Mouse (Mus musculus) liver, embryonic 12.5 days (tissue): Measurements from ENCODE around the gene 1810055G02Rik. TPM values are rescaled to one million over a fixed set of nuclear protein-coding genes. Genes with fewer than 3 reads are reported as not detected.
A peak's percentile ranks its signal among the peaks of the same experiment; 100 is the strongest.

Source experiments
- ATAC-seq: fragments of 200-750 bp; cut with Nextera tagmentation; 2 replicates; pipeline ENCODE4 v1.8.0; 2017; ENCODE audit warnings: moderate number of reproducible peaks, mild to moderate bottlenecking, moderate library complexity
- H3K27ac ChIP-seq: fragments of 300-500 bp; sonication (generic); 2 replicates; pipeline ENCODE4 v1.5.1; 2016; ENCODE audit warnings: mild to moderate bottlenecking
- H3K27me3 ChIP-seq: fragments of 300-500 bp; sonication (generic); replicated peaks from 2 replicates; pipeline ENCODE4 v1.6.1; 2016; ENCODE audit warnings: mild to moderate bottlenecking, moderate library complexity
- H3K36me3 ChIP-seq: fragments of 300-500 bp; sonication (generic); 2 replicates; pipeline ENCODE4 v1.6.1; 2016; ENCODE audit warnings: mild to moderate bottlenecking, moderate library complexity
- H3K4me1 ChIP-seq: fragments of 300-500 bp; sonication (generic); 2 replicates; pipeline ENCODE4 v1.6.1; 2016
- H3K4me2 ChIP-seq: fragments of 300-500 bp; sonication (generic); 2 replicates; pipeline ENCODE4 v1.6.1; 2016; ENCODE audit warnings: mild to moderate bottlenecking, moderate library complexity
- H3K4me3 ChIP-seq: fragments of 300-500 bp; sonication (generic); 2 replicates; pipeline ENCODE4 v1.5.1; 2016; ENCODE audit warnings: mild to moderate bottlenecking, moderate library complexity
- H3K9ac ChIP-seq: fragments of 300-500 bp; sonication (generic); 2 replicates; pipeline ENCODE4 v1.6.1; 2016; ENCODE audit warnings: mild to moderate bottlenecking, moderate library complexity
- H3K9me3 ChIP-seq: fragments of 300-500 bp; sonication (generic); replicated peaks from 2 replicates; pipeline ENCODE4 v1.6.1; 2016; ENCODE audit warnings: mild to moderate bottlenecking, moderate library complexity
- WGBS: fragments of 180-500 bp; shearing (Covaris S2); methylation state at CpG from one replicate; pipeline ENCODE4 v1.1.7; 2016; ENCODE audit not compliant: insufficient replicate concordance; 5-methylcytosine and 5-hydroxymethylcytosine counted together
- polyA plus RNA-seq: library from polyadenylated mRNA; unstranded; fragments of >200 nt; fragmentation: Nextera tagmentation; extraction: Ambion mirVana; gene quantifications from 2 replicates; pipeline ENCODE4 v1.2.1, GENCODE M21; 2016

Gene 1810055G02Rik
- polyA plus RNA-seq, 1 experiment from 2014 or later = 16.5 TPM

- Histone ChIP-seq H3K9me3 (no peaks in the 10 kb centered on the region), H3K4me2 (no peak overlapping the region), H3K36me3 (no peaks in the 10 kb centered on the region), H3K27ac (no peak overlapping the region), H3K4me3 (no peak overlapping the region), H3K27me3 (no peaks in the 10 kb centered on the region), H3K9ac (no peak overlapping the region), H3K4me1 (peaks cover 2% of the 10 kb centered on the region; the same call in 1 of the 2 replicates)
- ATAC-seq = no peak
- WGBS = 71% methylated on average over 7 of the region's 7 CpGs
Measured at GRCm38 (mm10) chr19:3698035-3698434, 10.1 kb upstream of the 1810055G02Rik start.

GRCm38 (mm10) chr19:3699508-3700438 is 8.3 kb upstream of the 1810055G02Rik start:
- Histone ChIP-seq H3K9ac (no peak overlapping the region), H3K4me1 (peaks cover 2% of the 10 kb centered on the region; the same call in 1 of the 2 replicates), H3K27me3 (no peaks in the 10 kb centered on the region), H3K4me3 (no peak overlapping the region), H3K4me2 (no peak overlapping the region), H3K27ac (no peak overlapping the region), H3K36me3 (no peaks in the 10 kb centered on the region), H3K9me3 (no peaks in the 10 kb centered on the region)
- WGBS = 28% methylated on average over 6 of the region's 6 CpGs
- peak; percentile 59 for ATAC-seq

GRCm38 (mm10) chr19:3702460-3702859 is 5.6 kb upstream of the 1810055G02Rik start:
- H3K36me3 ChIP-seq = no peaks in the 10 kb centered on the region
- no peaks in the 10 kb centered on the region for H3K27me3 ChIP-seq
- no peak overlapping the region for H3K27ac ChIP-seq
- no peak overlapping the region for H3K4me2 ChIP-seq
- H3K9me3 ChIP-seq = no peaks in the 10 kb centered on the region
- ATAC-seq = no peak
- no peak overlapping the region for H3K4me3 ChIP-seq
- H3K9ac ChIP-seq = no peak overlapping the region
- H3K4me1 ChIP-seq = peaks cover 6% of the 10 kb centered on the region
- 66% methylated on average over 4 of the region's 4 CpGs for WGBS

- Histone ChIP-seq H3K4me3 (no peak overlapping the region), H3K4me1 (peaks cover 29% of the 10 kb centered on the region), H3K4me2 (no peak overlapping the region), H3K27me3 (no peaks in the 10 kb centered on the region), H3K9ac (no peak overlapping the region), H3K9me3 (no peaks in the 10 kb centered on the region), H3K27ac (no peak overlapping the region), H3K36me3 (peaks cover 1% of the 10 kb centered on the region)
- ATAC-seq = no peak
- whole genome bisulfite sequencing = 21% methylated on average over 1 of the region's 1 CpGs
Measured at GRCm38 (mm10) chr19:3706258-3706657, 1.8 kb upstream of the 1810055G02Rik start.

GRCm38 (mm10) chr19:3707553-3707952 is 540 bp upstream of the 1810055G02Rik start:
- peak overlapping the region; percentile 80 for H3K27ac ChIP-seq
- no peaks in the 10 kb centered on the region for H3K27me3 ChIP-seq
- H3K36me3 ChIP-seq = peaks cover 6% of the 10 kb centered on the region
- H3K4me3 ChIP-seq = peak overlapping the region; percentile 82
- peaks cover 29% of the 10 kb centered on the region for H3K4me1 ChIP-seq
- no peak; the same call in 1 of the 2 replicates for ATAC-seq
- no peaks in the 10 kb centered on the region for H3K9me3 ChIP-seq
- peak overlapping the region; percentile 75 for H3K9ac ChIP-seq
- 32% methylated on average over 10 of the region's 10 CpGs for WGBS
- peak overlapping the region; percentile 90 for H3K4me2 ChIP-seq

- 32% methylated on average over 10 of the region's 10 CpGs for WGBS
- H3K4me1 ChIP-seq = peaks cover 40% of the 10 kb centered on the region
- peaks cover 6% of the 10 kb centered on the region for H3K36me3 ChIP-seq
- H3K4me2 ChIP-seq = peak overlapping the region; percentile 90
- H3K9me3 ChIP-seq = no peaks in the 10 kb centered on the region
- no peak for ATAC-seq
- no peaks in the 10 kb centered on the region for H3K27me3 ChIP-seq
- peak overlapping the region; percentile 87 for H3K9ac ChIP-seq
- H3K27ac ChIP-seq = no peak overlapping the region
- peak overlapping the region; percentile 82 for H3K4me3 ChIP-seq
Measured at GRCm38 (mm10) chr19:3709013-3709787, 1.1 kb downstream of the 1810055G02Rik start.

- no peak overlapping the region for H3K27ac ChIP-seq
- H3K27me3 ChIP-seq = no peaks in the 10 kb centered on the region
- peaks cover 18% of the 10 kb centered on the region for H3K36me3 ChIP-seq
- WGBS = 77% methylated on average over 2 of the region's 2 CpGs
- H3K9ac ChIP-seq = no peak overlapping the region
- ATAC-seq = no peak
- H3K4me1 ChIP-seq = peaks cover 40% of the 10 kb centered on the region
- H3K4me3 ChIP-seq = no peak overlapping the region
- H3K9me3 ChIP-seq = no peaks in the 10 kb centered on the region
- H3K4me2 ChIP-seq = no peak overlapping the region
Measured at GRCm38 (mm10) chr19:3710436-3710835, 2.3 kb downstream of the 1810055G02Rik start.

GRCm38 (mm10) chr19:3714381-3714780 is 6.3 kb downstream of the 1810055G02Rik start:
- no peak overlapping the region for H3K4me2 ChIP-seq
- H3K36me3 ChIP-seq = peaks cover 44% of the 10 kb centered on the region
- H3K27ac ChIP-seq = no peak overlapping the region
- H3K27me3 ChIP-seq = no peaks in the 10 kb centered on the region
- H3K4me1 ChIP-seq = peaks cover 31% of the 10 kb centered on the region
- WGBS = 79% methylated on average over 6 of the region's 6 CpGs
- ATAC-seq = no peak
- no peak overlapping the region for H3K4me3 ChIP-seq
- no peaks in the 10 kb centered on the region for H3K9me3 ChIP-seq
- no peak overlapping the region for H3K9ac ChIP-seq

- Histone ChIP-seq H3K9ac (peak overlapping the region; percentile 65), H3K36me3 (peaks cover 38% of the 10 kb centered on the region), H3K4me2 (peak overlapping the region; percentile 85), H3K27me3 (no peaks in the 10 kb centered on the region), H3K9me3 (peaks cover 1% of the 10 kb centered on the region; the same call in 1 of the 2 replicates), H3K27ac (no peak overlapping the region; the same call in 1 of the 2 replicates), H3K4me1 (peaks cover 19% of the 10 kb centered on the region), H3K4me3 (peak overlapping the region; percentile 50)
- WGBS = 37% methylated on average over 19 of the region's 19 CpGs
- peak; percentile 55 for ATAC-seq
Measured at GRCm38 (mm10) chr19:3718481-3719361, 10.6 kb downstream of the 1810055G02Rik start.

GRCm38 (mm10) chr19:3719362-3719891 is 11.3 kb downstream of the 1810055G02Rik start:
- H3K4me1 ChIP-seq = peaks cover 18% of the 10 kb centered on the region
- peak overlapping the region; percentile 65 for H3K9ac ChIP-seq
- WGBS = under 1% methylated on average over 27 of the region's 27 CpGs
- no peak overlapping the region; the same call in 1 of the 2 replicates for H3K27ac ChIP-seq
- peak; percentile 74 for ATAC-seq
- no peaks in the 10 kb centered on the region for H3K27me3 ChIP-seq
- peaks cover 4% of the 10 kb centered on the region; the same call in 1 of the 2 replicates for H3K9me3 ChIP-seq
- H3K4me3 ChIP-seq = peak overlapping the region; percentile 50
- H3K4me2 ChIP-seq = peak overlapping the region; percentile 85
- peaks cover 35% of the 10 kb centered on the region for H3K36me3 ChIP-seq

GRCm38 (mm10) chr19:3723170-3723569 is 15.1 kb downstream of the 1810055G02Rik start:
- Histone ChIP-seq H3K27me3 (no peaks in the 10 kb centered on the region), H3K36me3 (no peaks in the 10 kb centered on the region), H3K4me3 (no peak overlapping the region), H3K9me3 (peaks cover 4% of the 10 kb centered on the region; the same call in 1 of the 2 replicates), H3K27ac (no peak overlapping the region), H3K9ac (no peak overlapping the region), H3K4me2 (no peak overlapping the region), H3K4me1 (peaks cover 18% of the 10 kb centered on the region)
- 78% methylated on average over 9 of the region's 9 CpGs for WGBS
- no peak for ATAC-seq
